Mouse (Mus musculus) liver, adult 2 months (tissue): ENCODE results near the gene Rnf166.

Source experiments
- CTCF ChIP-seq: fragments of 200-500 bp; IDR thresholded peaks from 2 replicates; pipeline ENCODE4 v1.5.1; 2011; ENCODE audit warnings: low read depth, low read length, control low read depth
- POLR2A ChIP-seq: fragments of 200-500 bp; IDR thresholded peaks from 2 replicates; pipeline ENCODE4 v1.6.1; 2011; ENCODE audit warnings: low read length, control low read depth; ENCODE audit not compliant: insufficient read depth; ENCODE audit errors: extremely low read depth

- no peak for TF ChIP-seq POLR2A
- peak; percentile 36; the same call in 1 of the 2 replicates for TF ChIP-seq CTCF
Observed at GRCm38 (mm10) chr8:122459218-122459900, 16.5 kb downstream of the Rnf166 start.
